Mouse (Mus musculus) olfactory bulb, adult 2 months (tissue): ENCODE results near the gene Rap1gap2.

Experiments used
- CTCF ChIP-seq: fragments of 200-500 bp; IDR thresholded peaks from 2 replicates; pipeline ENCODE4 v1.5.1; 2012; ENCODE audit warnings: low read depth, mild to moderate bottlenecking, low read length, moderate library complexity; ENCODE audit not compliant: insufficient read depth
- POLR2A ChIP-seq: fragments of 200-500 bp; IDR thresholded peaks from 2 replicates; pipeline ENCODE4 v1.6.1; 2012; ENCODE audit warnings: mild to moderate bottlenecking, low read depth, low read length, moderate library complexity; ENCODE audit not compliant: insufficient read depth

DNA sequence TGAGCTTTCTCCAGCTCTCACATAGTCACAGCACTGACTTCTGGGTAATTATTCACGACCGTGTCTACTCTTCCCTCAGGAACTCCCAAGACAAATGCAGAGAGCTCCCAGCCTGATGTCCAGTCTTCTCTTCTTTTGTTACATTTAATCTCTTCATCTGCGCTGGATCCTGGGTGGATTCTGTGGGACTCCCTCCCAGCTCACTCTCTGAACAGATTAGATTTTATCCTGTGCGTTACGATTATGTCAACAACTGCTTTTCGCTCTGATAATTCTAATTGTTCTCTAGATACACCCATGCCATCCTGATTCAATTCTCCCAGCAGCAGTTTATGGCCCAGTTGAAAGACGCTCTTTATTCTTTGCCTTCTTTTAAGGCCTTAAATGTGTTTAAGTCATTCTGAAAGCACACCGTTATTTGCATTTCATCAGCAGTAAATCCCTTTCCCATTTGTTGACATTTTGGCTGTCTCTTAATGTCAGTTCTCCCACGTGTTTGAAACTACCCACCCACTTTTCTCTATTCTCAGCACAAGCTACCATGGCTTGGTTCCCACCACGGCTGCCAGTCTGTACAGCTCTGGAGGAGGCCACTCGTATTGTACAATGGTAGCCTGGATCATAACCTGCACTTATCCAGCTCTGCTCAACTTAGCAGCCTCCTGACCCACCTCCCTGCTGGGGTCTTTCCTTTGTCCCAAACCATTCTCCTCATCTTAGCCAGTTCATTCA is 180.8 kb downstream of the Rap1gap2 start:
- no peak for TF ChIP-seq CTCF
- TF ChIP-seq POLR2A = no peak
